Mouse (Mus musculus) embryonic facial prominence, embryonic 15.5 days (tissue): Measurements from ENCODE around the gene Tnip1. TPM values are rescaled to one million over a fixed set of nuclear protein-coding genes. Genes with fewer than 3 reads are reported as not detected.
A peak's percentile ranks its signal among the peaks of the same experiment; 100 is the strongest.

Experiments used
- ATAC-seq: fragments of 200-750 bp; cut with Nextera tagmentation; 2 replicates; pipeline ENCODE4 v1.8.0; 2017; ENCODE audit warnings: low read depth, moderate TSS enrichment; ENCODE audit not compliant: insufficient number of reproducible peaks, low FRiP score, low TSS enrichment
- H3K27ac ChIP-seq: fragments of 300-500 bp; sonication (generic); replicated peaks from 2 replicates; pipeline ENCODE4 v1.5.1; 2015; ENCODE audit warnings: mild to moderate bottlenecking, inconsistent platforms
- H3K27me3 ChIP-seq: fragments of 300-500 bp; sonication (generic); 2 replicates; pipeline ENCODE4 v1.6.1; 2015; ENCODE audit warnings: inconsistent platforms
- H3K36me3 ChIP-seq: fragments of 300-500 bp; sonication (generic); 2 replicates; pipeline ENCODE4 v1.6.1; 2015; ENCODE audit warnings: mild to moderate bottlenecking, inconsistent platforms
- H3K4me1 ChIP-seq: fragments of 300-500 bp; sonication (generic); 2 replicates; pipeline ENCODE4 v1.6.1; 2015; ENCODE audit warnings: inconsistent platforms
- H3K4me2 ChIP-seq: fragments of 300-500 bp; sonication (generic); replicated peaks from 2 replicates; pipeline ENCODE4 v1.6.1; 2015; ENCODE audit warnings: mild to moderate bottlenecking, inconsistent platforms
- H3K4me3 ChIP-seq: fragments of 300-500 bp; sonication (generic); replicated peaks from 2 replicates; pipeline ENCODE4 v1.5.1; 2015; ENCODE audit warnings: mild to moderate bottlenecking, inconsistent platforms
- H3K9ac ChIP-seq: fragments of 300-500 bp; sonication (generic); 2 replicates; pipeline ENCODE4 v1.6.1; 2015; ENCODE audit warnings: inconsistent platforms
- H3K9me3 ChIP-seq: fragments of 300-500 bp; sonication (generic); replicated peaks from 2 replicates; pipeline ENCODE4 v1.6.1; 2016; ENCODE audit warnings: inconsistent platforms
- WGBS: fragments of 180-500 bp; shearing (Covaris S2); methylation state at CpG from one replicate; pipeline ENCODE4 v1.1.7; 2015; 5-methylcytosine and 5-hydroxymethylcytosine counted together
- polyA plus RNA-seq: library from polyadenylated mRNA; unstranded; fragments of >200 nt; fragmentation: Nextera tagmentation; extraction: Ambion mirVana; gene quantifications from 2 replicates; pipeline ENCODE4 v1.2.1, GENCODE M21; 2015

Tnip1 gene
- polyA plus RNA-seq, 1 experiment from 2014 or later = 24.5 TPM

GRCm38 (mm10) chr11:54985086-54985485 is 22.4 kb upstream of the Tnip1 start:
- Histone ChIP-seq H3K4me1 (no peaks in the 10 kb centered on the region), H3K4me2 (no peak overlapping the region), H3K27me3 (no peaks in the 10 kb centered on the region), H3K4me3 (no peak overlapping the region), H3K27ac (no peak overlapping the region), H3K9ac (no peak overlapping the region), H3K36me3 (peaks cover 91% of the 10 kb centered on the region), H3K9me3 (no peaks in the 10 kb centered on the region)
- no peak for ATAC-seq
- WGBS = 64% methylated on average over 3 of the region's 3 CpGs

- no peaks in the 10 kb centered on the region for H3K9me3 ChIP-seq
- H3K4me1 ChIP-seq = no peaks in the 10 kb centered on the region
- ATAC-seq = no peak
- H3K4me3 ChIP-seq = no peak overlapping the region
- peaks cover 91% of the 10 kb centered on the region for H3K36me3 ChIP-seq
- 60% methylated on average over 4 of the region's 4 CpGs for WGBS
- no peaks in the 10 kb centered on the region for H3K27me3 ChIP-seq
- H3K4me2 ChIP-seq = no peak overlapping the region
- no peak overlapping the region for H3K9ac ChIP-seq
- H3K27ac ChIP-seq = no peak overlapping the region
Measured at GRCm38 (mm10) chr11:54984581-54984980, 21.9 kb upstream of the Tnip1 start.

- Histone ChIP-seq H3K9ac (no peak overlapping the region), H3K9me3 (no peaks in the 10 kb centered on the region), H3K4me3 (no peak overlapping the region), H3K4me2 (no peak overlapping the region), H3K36me3 (peaks cover 92% of the 10 kb centered on the region), H3K27ac (no peak overlapping the region), H3K4me1 (no peaks in the 10 kb centered on the region), H3K27me3 (no peaks in the 10 kb centered on the region)
- no peak for ATAC-seq
- WGBS = 3% methylated on average over 6 of the region's 6 CpGs
Measured at GRCm38 (mm10) chr11:54984085-54984484, 21.4 kb upstream of the Tnip1 start.

- ATAC-seq = no peak
- Histone ChIP-seq H3K27me3 (no peaks in the 10 kb centered on the region), H3K36me3 (peaks cover 92% of the 10 kb centered on the region), H3K4me2 (no peak overlapping the region), H3K4me1 (no peaks in the 10 kb centered on the region), H3K27ac (no peak overlapping the region), H3K4me3 (no peak overlapping the region), H3K9me3 (no peaks in the 10 kb centered on the region), H3K9ac (no peak overlapping the region)
- 84% methylated on average over 6 of the region's 6 CpGs for WGBS
Measured at GRCm38 (mm10) chr11:54982520-54982919, 19.8 kb upstream of the Tnip1 start.

GRCm38 (mm10) chr11:54981630-54982029 is 18.9 kb upstream of the Tnip1 start:
- Histone ChIP-seq H3K36me3 (peaks cover 83% of the 10 kb centered on the region), H3K9me3 (no peaks in the 10 kb centered on the region), H3K4me3 (no peak overlapping the region), H3K4me1 (no peaks in the 10 kb centered on the region), H3K27me3 (no peaks in the 10 kb centered on the region), H3K4me2 (no peak overlapping the region), H3K27ac (no peak overlapping the region), H3K9ac (no peak overlapping the region)
- WGBS = 92% methylated on average over 4 of the region's 4 CpGs
- no peak for ATAC-seq

GRCm38 (mm10) chr11:54977385-54977937 is 14.7 kb upstream of the Tnip1 start:
- peaks cover 49% of the 10 kb centered on the region for H3K36me3 ChIP-seq
- H3K4me2 ChIP-seq = no peak overlapping the region
- H3K4me1 ChIP-seq = peaks cover 11% of the 10 kb centered on the region
- H3K9me3 ChIP-seq = no peaks in the 10 kb centered on the region
- H3K4me3 ChIP-seq = no peak overlapping the region
- 67% methylated on average over 6 of the region's 6 CpGs for WGBS
- no peak overlapping the region for H3K9ac ChIP-seq
- H3K27me3 ChIP-seq = no peaks in the 10 kb centered on the region
- no peak overlapping the region for H3K27ac ChIP-seq
- no peak for ATAC-seq

- WGBS = 86% methylated on average over 2 of the region's 2 CpGs
Measured at GRCm38 (mm10) chr11:54976351-54976750, 13.6 kb upstream of the Tnip1 start.

GRCm38 (mm10) chr11:54975756-54976155 is 13.0 kb upstream of the Tnip1 start:
- no peaks in the 10 kb centered on the region for H3K9me3 ChIP-seq
- no peak overlapping the region for H3K27ac ChIP-seq
- H3K4me1 ChIP-seq = peaks cover 11% of the 10 kb centered on the region
- H3K36me3 ChIP-seq = peaks cover 32% of the 10 kb centered on the region
- no peak for ATAC-seq
- no peak overlapping the region for H3K4me3 ChIP-seq
- no peak overlapping the region for H3K4me2 ChIP-seq
- 86% methylated on average over 2 of the region's 2 CpGs for WGBS
- H3K9ac ChIP-seq = no peak overlapping the region
- H3K27me3 ChIP-seq = no peaks in the 10 kb centered on the region

More at GRCm38 (mm10) chr11:54976351-54976750, 13.6 kb upstream of the Tnip1 start:
- Histone ChIP-seq H3K9ac (no peak overlapping the region), H3K9me3 (no peaks in the 10 kb centered on the region), H3K27me3 (no peaks in the 10 kb centered on the region), H3K27ac (no peak overlapping the region), H3K4me2 (no peak overlapping the region), H3K4me3 (no peak overlapping the region), H3K36me3 (peaks cover 38% of the 10 kb centered on the region), H3K4me1 (peaks cover 11% of the 10 kb centered on the region)
- ATAC-seq = no peak

GRCm38 (mm10) chr11:54975340-54975739 is 12.6 kb upstream of the Tnip1 start:
- Histone ChIP-seq H3K4me1 (peaks cover 11% of the 10 kb centered on the region), H3K27ac (no peak overlapping the region), H3K4me3 (no peak overlapping the region), H3K27me3 (no peaks in the 10 kb centered on the region), H3K36me3 (peaks cover 28% of the 10 kb centered on the region), H3K9me3 (no peaks in the 10 kb centered on the region), H3K4me2 (no peak overlapping the region), H3K9ac (no peak overlapping the region)
- 79% methylated on average over 5 of the region's 5 CpGs for WGBS
- ATAC-seq = no peak

- Histone ChIP-seq H3K27ac (no peak overlapping the region), H3K36me3 (peaks cover 21% of the 10 kb centered on the region), H3K4me3 (no peak overlapping the region), H3K9ac (no peak overlapping the region), H3K27me3 (no peaks in the 10 kb centered on the region), H3K4me2 (no peak overlapping the region), H3K4me1 (peaks cover 11% of the 10 kb centered on the region), H3K9me3 (no peaks in the 10 kb centered on the region)
- no peak for ATAC-seq
- WGBS = 85% methylated on average over 4 of the region's 4 CpGs
Measured at GRCm38 (mm10) chr11:54974639-54975038, 11.9 kb upstream of the Tnip1 start.

GRCm38 (mm10) chr11:54973481-54974212 is 10.9 kb upstream of the Tnip1 start:
- no peak overlapping the region for H3K4me2 ChIP-seq
- no peaks in the 10 kb centered on the region for H3K27me3 ChIP-seq
- peaks cover 11% of the 10 kb centered on the region for H3K36me3 ChIP-seq
- WGBS = 44% methylated on average over 8 of the region's 8 CpGs
- H3K9ac ChIP-seq = no peak overlapping the region
- ATAC-seq = peak; percentile 71; the same call in 1 of the 2 replicates
- no peak overlapping the region for H3K4me3 ChIP-seq
- no peaks in the 10 kb centered on the region for H3K9me3 ChIP-seq
- peaks cover 11% of the 10 kb centered on the region for H3K4me1 ChIP-seq
- 0 out of 2 replicates have a peak overlapping the region, but pooled peaks have one; percentile 22 for H3K27ac ChIP-seq

GRCm38 (mm10) chr11:54972789-54973188 is 10.1 kb upstream of the Tnip1 start:
- 62% methylated on average over 6 of the region's 6 CpGs for WGBS
- peaks cover 11% of the 10 kb centered on the region for H3K4me1 ChIP-seq
- H3K4me3 ChIP-seq = no peak overlapping the region
- no peak overlapping the region for H3K9ac ChIP-seq
- H3K36me3 ChIP-seq = peaks cover 2% of the 10 kb centered on the region; the same call in 1 of the 2 replicates
- H3K27me3 ChIP-seq = no peaks in the 10 kb centered on the region
- H3K9me3 ChIP-seq = no peaks in the 10 kb centered on the region
- no peak for ATAC-seq
- H3K4me2 ChIP-seq = no peak overlapping the region
- no peak overlapping the region for H3K27ac ChIP-seq
